Comparison of ENCODE assay signal across 8 mouse cellular contexts in the genomic region with DNA sequence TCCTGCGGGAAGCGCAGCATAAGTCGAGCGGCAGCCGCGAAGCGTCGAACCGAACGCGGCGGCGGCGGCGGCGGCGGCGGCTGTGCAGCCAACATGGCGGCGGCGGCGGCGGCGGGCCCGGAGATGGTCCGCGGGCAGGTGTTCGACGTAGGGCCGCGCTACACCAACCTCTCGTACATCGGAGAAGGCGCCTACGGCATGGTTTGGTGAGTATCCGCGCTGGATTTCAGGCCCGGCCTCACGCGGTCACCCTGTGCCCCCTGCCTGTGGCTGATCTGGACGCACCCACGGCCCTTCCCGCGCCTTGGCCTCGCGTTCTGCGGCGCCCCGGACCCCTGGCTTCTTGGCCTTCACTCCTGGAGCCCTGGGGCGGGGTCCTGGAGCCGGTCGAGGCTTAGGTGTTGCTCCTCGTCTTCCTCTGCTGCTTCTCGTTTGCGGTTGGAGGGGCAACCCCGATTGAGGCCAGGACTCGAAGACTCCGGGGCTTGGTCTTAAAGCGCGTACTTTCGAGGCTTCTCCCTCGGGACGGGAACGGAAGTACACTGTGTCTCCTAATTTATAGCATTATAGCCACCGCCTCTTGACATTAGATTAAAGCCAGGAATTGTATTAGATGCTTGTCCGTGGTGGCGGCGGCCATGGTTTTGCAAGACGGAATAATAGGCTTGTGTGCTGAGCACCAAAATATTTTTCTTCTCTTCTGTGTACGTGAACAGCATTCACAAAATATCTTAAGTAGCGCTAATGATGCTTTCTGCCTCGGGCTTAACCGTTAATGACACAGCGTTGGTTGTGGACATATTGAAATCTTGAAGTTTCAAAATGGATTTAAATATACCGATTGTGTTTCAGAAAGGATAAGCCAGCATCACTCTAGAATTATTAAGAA. TPM values are rescaled to one million over a fixed set of nuclear protein-coding genes. Genes with fewer than 3 reads are reported as not detected.
DNase-seq lines count a peak whose midpoint lies in the region; ATAC-seq lines count a peak whose summit lies in the region.

No protein-coding gene starts in this region.

- H3K4me1 ChIP-seq in forebrain, embryonic 16.5 days (replicated peaks; ENCODE audit: control insufficient read depth, insufficient read depth, low read length): peaks cover 22% of the 10 kb centered on the region
- H3K4me1 ChIP-seq in hindbrain, embryonic 14.5 days (replicated peaks; ENCODE audit: control insufficient read depth, insufficient read depth, low read length): peaks cover 19% of the 10 kb centered on the region
- peaks cover 20% of the 10 kb centered on the region for H3K4me1 ChIP-seq in limb, embryonic 13.5 days
- peaks cover 29% of the 10 kb centered on the region for H3K4me1 ChIP-seq in midbrain, embryonic 13.5 days (replicated peaks)

- peak overlapping the region; percentile 91 for H3K9ac ChIP-seq in forebrain, embryonic 16.5 days (replicated peaks; ENCODE audit: low read depth, low read length)
- peak overlapping the region; percentile 92 for H3K9ac ChIP-seq in hindbrain, embryonic 14.5 days
- peak overlapping the region; percentile 84 for H3K9ac ChIP-seq in limb, embryonic 13.5 days
- H3K9ac ChIP-seq in midbrain, embryonic 13.5 days (replicated peaks): peak overlapping the region; percentile 97

- no peaks in the 10 kb centered on the region for H3K27me3 ChIP-seq in forebrain, embryonic 16.5 days (replicated peaks; ENCODE audit: control insufficient read depth, insufficient read depth, low read length)
- H3K27me3 ChIP-seq in hindbrain, embryonic 14.5 days (ENCODE audit: control insufficient read depth, insufficient read depth, low read length): no peaks in the 10 kb centered on the region
- no peaks in the 10 kb centered on the region for H3K27me3 ChIP-seq in limb, embryonic 13.5 days
- H3K27me3 ChIP-seq in midbrain, embryonic 13.5 days: no peaks in the 10 kb centered on the region

- peak overlapping the region; percentile 98 for H3K27ac ChIP-seq in forebrain, embryonic 16.5 days (ENCODE audit: low read length)
- H3K27ac ChIP-seq in hindbrain, embryonic 14.5 days: peak overlapping the region; percentile 95
- H3K27ac ChIP-seq in limb, embryonic 13.5 days: peak overlapping the region; percentile 90
- H3K27ac ChIP-seq in midbrain, embryonic 13.5 days: peak overlapping the region; percentile 97

- H3K4me2 ChIP-seq in forebrain, embryonic 16.5 days (ENCODE audit: low read length): peak overlapping the region; percentile 79
- H3K4me2 ChIP-seq in hindbrain, embryonic 14.5 days (replicated peaks): peak overlapping the region; percentile 89
- H3K4me2 ChIP-seq in limb, embryonic 13.5 days (replicated peaks): peak overlapping the region; percentile 71
- peak overlapping the region; percentile 63 for H3K4me2 ChIP-seq in midbrain, embryonic 13.5 days (replicated peaks)

- ATAC-seq in forebrain, embryonic 16.5 days: peak; percentile 77
- peak; percentile 72 for ATAC-seq in hindbrain, embryonic 14.5 days (ENCODE audit: low FRiP score)
- peak; percentile 76 for ATAC-seq in limb, embryonic 13.5 days (ENCODE audit: low FRiP score, low read depth)
- peak; percentile 79 for ATAC-seq in midbrain, embryonic 13.5 days

- peak; percentile 48 for DNase-seq in right cerebral cortex, postnatal 14 days
- DNase-seq in right cerebral cortex, postnatal 25 days: no peak
- peak; percentile 43 for DNase-seq in brain, adult 2 months (ENCODE audit: low read depth, low spot score)
- DNase-seq in hindbrain, embryonic 14.5 days (ENCODE audit: low spot score): peak; percentile 69
- peak; percentile 59 to 65 for DNase-seq in thymus, postnatal 36 days

- peak overlapping the region; percentile 83 for H3K4me3 ChIP-seq in forebrain, embryonic 16.5 days (replicated peaks; ENCODE audit: low read length)
- H3K4me3 ChIP-seq in hindbrain, embryonic 14.5 days (replicated peaks; ENCODE audit: low read length): peak overlapping the region; percentile 99
- peak overlapping the region; percentile 100 for H3K4me3 ChIP-seq in limb, embryonic 13.5 days
- peak overlapping the region; percentile 99 for H3K4me3 ChIP-seq in midbrain, embryonic 13.5 days (replicated peaks)

- under 1% methylated on average over 61 of the region's 75 CpGs for WGBS in forebrain, embryonic 16.5 days
- under 1% methylated on average over 73 of the region's 75 CpGs for WGBS in hindbrain, embryonic 14.5 days
- under 1% methylated on average over 59 of the region's 75 CpGs for WGBS in limb, embryonic 13.5 days
- under 1% methylated on average over 75 of the region's 75 CpGs for WGBS in midbrain, embryonic 13.5 days

- H3K9me3 ChIP-seq in forebrain, embryonic 16.5 days (ENCODE audit: control insufficient read depth, low read length): no peaks in the 10 kb centered on the region
- no peaks in the 10 kb centered on the region for H3K9me3 ChIP-seq in hindbrain, embryonic 14.5 days (ENCODE audit: control insufficient read depth, low read length)
- H3K9me3 ChIP-seq in limb, embryonic 13.5 days: no peaks in the 10 kb centered on the region
- no peaks in the 10 kb centered on the region for H3K9me3 ChIP-seq in midbrain, embryonic 13.5 days

- H3K36me3 ChIP-seq in forebrain, embryonic 16.5 days (ENCODE audit: control insufficient read depth, insufficient read depth): no peaks in the 10 kb centered on the region
- no peaks in the 10 kb centered on the region for H3K36me3 ChIP-seq in hindbrain, embryonic 14.5 days (replicated peaks; ENCODE audit: control insufficient read depth, insufficient read depth)
- H3K36me3 ChIP-seq in limb, embryonic 13.5 days: peaks cover 21% of the 10 kb centered on the region
- H3K36me3 ChIP-seq in midbrain, embryonic 13.5 days: peaks cover 12% of the 10 kb centered on the region; the same call in 1 of the 2 replicates

RNA-seq across cellular contexts. Expression of a gene that starts 0.6 kb away (rescaled TPM):
- 196 and 210 TPM in 2 replicates for polyA plus RNA-seq in forebrain, embryonic 16.5 days (2015; fragmentation: Nextera tagmentation; extraction: Ambion mirVana)
- polyA plus RNA-seq in hindbrain, embryonic 14.5 days (2014; fragmentation: Nextera tagmentation; extraction: Ambion mirVana): 223 and 236 TPM in 2 replicates
- polyA plus RNA-seq in limb, embryonic 13.5 days (2015; fragmentation: Nextera tagmentation; extraction: Ambion mirVana): 145 and 155 TPM in 2 replicates
- 160 and 173 TPM in 2 replicates for polyA plus RNA-seq in midbrain, embryonic 13.5 days (2015; fragmentation: Nextera tagmentation; extraction: Ambion mirVana)
